Comparison of ENCODE assay signal across 9 mouse cellular contexts in genomic region chr7:80901541-80902274, GRCm38 (mm10). TPM values are rescaled to one million over a fixed set of nuclear protein-coding genes. Genes with fewer than 3 reads are reported as not detected.
DNase-seq lines count a peak whose midpoint lies in the region; ATAC-seq and TF ChIP-seq lines count a peak whose summit lies in the region.
"Had no signal": no experiment of that assay in that cellular context is flagged by ENCODE, and none has a peak within 500 bp of the region (broad histone marks: within the 10 kb centered on the region; RNA-seq: fewer than 3 reads in every experiment).

No protein-coding gene starts in this region.

- H3K27ac ChIP-seq in heart, embryonic 10.5 days, result peak overlapping the region; percentile 91
- H3K27ac ChIP-seq in MEL (ENCODE audit: control insufficient read depth, low read depth, low read length), result peak overlapping the region; percentile 81
- peak overlapping the region; percentile 72 for H3K27ac ChIP-seq in heart, embryonic 16.5 days (ENCODE audit: low read length)
- peak overlapping the region; percentile 88 for H3K27ac ChIP-seq in liver, embryonic 14.5 days

- no peak for TF ChIP-seq RAD21 in MEL (IDR thresholded peaks at IDR 0.05; ENCODE audit: low read depth, low read length)

- H3K36me3 ChIP-seq in heart, embryonic 10.5 days, result peaks cover 29% of the 10 kb centered on the region
- peaks cover 4 to 16% of the 10 kb centered on the region in 2 experiments for H3K36me3 ChIP-seq in MEL (ENCODE audit: control insufficient read depth in 1 of 2, insufficient read depth in 2 of 2, low read length in 2 of 2)
- H3K36me3 ChIP-seq in heart, embryonic 16.5 days (ENCODE audit: control insufficient read depth, insufficient read depth), result peaks cover 7% of the 10 kb centered on the region; the same call in 1 of the 2 replicates
- peaks cover 6% of the 10 kb centered on the region; the same call in 1 of the 2 replicates for H3K36me3 ChIP-seq in liver, embryonic 14.5 days (replicated peaks; ENCODE audit: control insufficient read depth, insufficient read depth, low read depth)

- TF ChIP-seq POLR2A in MEL (IDR thresholded peaks at IDR 0.05; ENCODE audit: control insufficient read depth in 1 of 2, insufficient read depth in 1 of 2, low read depth in 1 of 2, low read length in 2 of 2, poor library complexity in 1 of 2), result no peak

- no peak for ATAC-seq in heart, embryonic 16.5 days (replicated peaks; ENCODE audit: extremely low read depth, insufficient read depth, low FRiP score)
- ATAC-seq in liver, embryonic 14.5 days (ENCODE audit: insufficient read depth), result peak; percentile 26; the same call in 1 of the 2 replicates
- no peak for ATAC-seq in granulocyte monocyte progenitor cell, adult 5-6 weeks (replicated peaks; ENCODE audit: poor library complexity, severe bottlenecking)

- no peak for TF ChIP-seq EP300 in MEL (IDR thresholded peaks at IDR 0.05; ENCODE audit: low read depth in 1 of 2, low read length in 2 of 2)
- no peak for TF ChIP-seq EP300 in liver, embryonic 14.5 days (IDR thresholded peaks at IDR 0.05; ENCODE audit: low read depth)

- H3K79me2 ChIP-seq in MEL (ENCODE audit: control insufficient read depth, insufficient read depth, low read length, poor library complexity), result peaks cover 16% of the 10 kb centered on the region

- no peak for DNase-seq in heart, embryonic 10.5 days (ENCODE audit: low spot score)
- DNase-seq in heart, adult 9 months (ENCODE audit: low spot score in 2 of 2), result no peak
- no peak for DNase-seq in MEL (ENCODE audit: low read depth, low spot score)
- no peak for DNase-seq in liver, embryonic 14.5 days (ENCODE audit: low read depth in 3 of 3, low spot score in 3 of 3)
- peak; percentile 43 for DNase-seq in thymus, postnatal 4 days
- no peak for DNase-seq in c-Kit-positive CD71-positive TER-119-positive erythroid progenitor cells, embryonic 14.5 days (ENCODE audit: low spot score)

- peak overlapping the region; percentile 86 for H3K4me3 ChIP-seq in heart, embryonic 10.5 days
- H3K4me3 ChIP-seq in MEL (ENCODE audit: control insufficient read depth in 1 of 2, insufficient read depth in 1 of 2, low read depth in 2 of 2, low read length in 2 of 2), result peak overlapping the region; percentile 70 to 88
- peak overlapping the region; percentile 87 for H3K4me3 ChIP-seq in heart, embryonic 16.5 days (ENCODE audit: low read length)
- peak overlapping the region; percentile 49 to 83 for H3K4me3 ChIP-seq in liver, embryonic 14.5 days (ENCODE audit: insufficient read depth in 1 of 2, low read depth in 2 of 2, low read length in 2 of 2)

- peak overlapping the region; percentile 72 for H3K9ac ChIP-seq in MEL (ENCODE audit: control insufficient read depth, low read depth, low read length, poor library complexity, severe bottlenecking)
- peak overlapping the region; percentile 83 for H3K9ac ChIP-seq in heart, embryonic 16.5 days (ENCODE audit: low read length)
- H3K9ac ChIP-seq in liver, embryonic 14.5 days (replicated peaks), result peak overlapping the region; percentile 72

- H3K27me3 ChIP-seq in heart, embryonic 10.5 days (ENCODE audit: insufficient read depth, poor library complexity, severe bottlenecking), result peaks cover 5% of the 10 kb centered on the region; the same call in 1 of the 2 replicates
- no peaks in the 10 kb centered on the region for H3K27me3 ChIP-seq in MEL (ENCODE audit: control insufficient read depth in 1 of 2, insufficient read depth in 2 of 2, low read length in 2 of 2)
- H3K27me3 ChIP-seq in heart, embryonic 16.5 days (ENCODE audit: control insufficient read depth, insufficient read depth, low read length), result no peaks in the 10 kb centered on the region
- no peaks in the 10 kb centered on the region for H3K27me3 ChIP-seq in liver, embryonic 14.5 days (ENCODE audit: control insufficient read depth, insufficient read depth, low read length)
- H3K27me3 ChIP-seq: Patski had no signal

- no peaks in the 10 kb centered on the region for H3K9me3 ChIP-seq in heart, embryonic 10.5 days
- H3K9me3 ChIP-seq in MEL (replicated peaks; ENCODE audit: insufficient read depth, low read length), result no peaks in the 10 kb centered on the region
- no peaks in the 10 kb centered on the region for H3K9me3 ChIP-seq in heart, embryonic 16.5 days (replicated peaks; ENCODE audit: control insufficient read depth, low read length)
- no peaks in the 10 kb centered on the region for H3K9me3 ChIP-seq in liver, embryonic 14.5 days (ENCODE audit: control insufficient read depth, low read length)

- peaks cover 34% of the 10 kb centered on the region for H3K4me1 ChIP-seq in heart, embryonic 10.5 days
- H3K4me1 ChIP-seq in MEL (ENCODE audit: control insufficient read depth in 1 of 2, insufficient read depth in 2 of 2, low read length in 2 of 2), result peaks cover 0 to 19% of the 10 kb centered on the region in 2 experiments; a peak in 3 of 4 replicates
- peaks cover 18% of the 10 kb centered on the region for H3K4me1 ChIP-seq in heart, embryonic 16.5 days (ENCODE audit: control insufficient read depth, insufficient read depth, low read length)
- H3K4me1 ChIP-seq in liver, embryonic 14.5 days (replicated peaks; ENCODE audit: control insufficient read depth in 2 of 2, insufficient read depth in 2 of 2, low read length in 1 of 2), result peaks cover 3 to 6% of the 10 kb centered on the region in 2 experiments

- WGBS in heart, embryonic 10.5 days, result 35% methylated on average over 15 of the region's 15 CpGs
- 29% methylated on average over 15 of the region's 15 CpGs for WGBS in heart, embryonic 16.5 days
- WGBS in liver, embryonic 14.5 days (ENCODE audit: insufficient replicate concordance), result 27% methylated on average over 15 of the region's 15 CpGs

- no peak for TF ChIP-seq CTCF in MEL (IDR thresholded peaks at IDR 0.05 in 2 of 3, conservative IDR thresholded peaks at IDR 0.05 in 1 of 3; ENCODE audit: control insufficient read depth in 1 of 3, insufficient read depth in 1 of 3, low read depth in 2 of 3, low read length in 3 of 3, poor library complexity in 1 of 3, severe bottlenecking in 1 of 3)
- TF ChIP-seq CTCF in liver, embryonic 14.5 days (IDR thresholded peaks at IDR 0.05; ENCODE audit: low read depth), result no peak

- H3K4me2 ChIP-seq in heart, embryonic 16.5 days (ENCODE audit: low read depth, low read length), result peak overlapping the region; percentile 86
- peak overlapping the region; percentile 98 for H3K4me2 ChIP-seq in liver, embryonic 14.5 days (ENCODE audit: low read depth)

TF ChIP-seq in MEL, 35 proteins besides CTCF, POLR2A, EP300 and RAD21 (continues in another document):
- TF ChIP-seq UBTF (IDR thresholded peaks at IDR 0.05; ENCODE audit: borderline replicate concordance, insufficient read depth, low read depth, low read length), result no peak
- TF ChIP-seq NRF1 (IDR thresholded peaks at IDR 0.05; ENCODE audit: insufficient read depth, low read depth, low read length, poor library complexity, severe bottlenecking), result no peak

RNA-seq across cellular contexts. Expression of gene Wdr73, which starts 0.6 kb away (rescaled TPM):
- polyA plus RNA-seq in heart, embryonic 10.5 days (2016; fragmentation: Nextera tagmentation; extraction: Ambion mirVana), result 27.1 and 39.6 TPM in 2 replicates
- total RNA-seq in MEL (2012; rRNA removed), result 58.0 and 67.0 TPM in 2 replicates
- polyA plus RNA-seq in MEL (2012; ENCODE audit: insufficient read depth in 1 of 2, insufficient read length in 2 of 2, low read depth in 1 of 2, low replicate concordance in 2 of 2, missing spikeins in 1 of 2), result 10 to 100 TPM in 1 of 2 experiments, not detected in 1; 57.8 TPM
- polyA plus RNA-seq in heart, embryonic 16.5 days (2015; fragmentation: Nextera tagmentation; extraction: Ambion mirVana), result 19.7 and 21.5 TPM in 2 replicates
- polyA plus RNA-seq in liver, embryonic 14.5 days (2012; rRNA removed), result 8.8 and 10.7 TPM in 2 replicates
- polyA plus RNA-seq in liver, embryonic 14.5 days (2014; fragmentation: Nextera tagmentation; extraction: Ambion mirVana), result 11.8 and 13.5 TPM in 2 replicates
- 23.6 and 33.8 TPM in 2 replicates for total RNA-seq in granulocyte monocyte progenitor cell, adult 5-6 weeks (2014; fragmentation: Nextera tagmentation)
- 27.2 and 31.5 TPM in 2 replicates for total RNA-seq in granulocyte monocyte progenitor cell, adult 5-6 weeks (2017)

RNA-seq across cellular contexts. Expression of gene Nmb, which starts 3.2 kb away (rescaled TPM):
- 4.9 and 6.5 TPM in 2 replicates for polyA plus RNA-seq in heart, embryonic 10.5 days (2016; fragmentation: Nextera tagmentation; extraction: Ambion mirVana)
- 4.4 and 4.7 TPM in 2 replicates for total RNA-seq in MEL (2012; rRNA removed)
- polyA plus RNA-seq in MEL (2012; ENCODE audit: insufficient read depth in 1 of 2, insufficient read length in 2 of 2, low read depth in 1 of 2, low replicate concordance in 2 of 2, missing spikeins in 1 of 2), result 1 to 10 TPM in 1 of 2 experiments, not detected in 1; 4.6 TPM
- polyA plus RNA-seq in heart, embryonic 16.5 days (2015; fragmentation: Nextera tagmentation; extraction: Ambion mirVana), result 4.9 and 5.8 TPM in 2 replicates
- polyA plus RNA-seq in liver, embryonic 14.5 days (2012; rRNA removed), result 1.3 and 2.1 TPM in 2 replicates
- 1.9 and 2.0 TPM in 2 replicates for polyA plus RNA-seq in liver, embryonic 14.5 days (2014; fragmentation: Nextera tagmentation; extraction: Ambion mirVana)
- 5.0 TPM in 1 of 2 replicates, not detected in the other for total RNA-seq in granulocyte monocyte progenitor cell, adult 5-6 weeks (2014; fragmentation: Nextera tagmentation)
- total RNA-seq in granulocyte monocyte progenitor cell, adult 5-6 weeks (2017), result 1.4 TPM in 1 of 2 replicates, not detected in the other

RNA-seq across cellular contexts. Expression of gene Zscan2, which starts 41.0 kb away (rescaled TPM):
- 2.3 and 2.5 TPM in 2 replicates for polyA plus RNA-seq in heart, embryonic 10.5 days (2016; fragmentation: Nextera tagmentation; extraction: Ambion mirVana)
- total RNA-seq in MEL (2012; rRNA removed), result 1.1 and 1.2 TPM in 2 replicates
- polyA plus RNA-seq in MEL (2012; ENCODE audit: insufficient read depth in 1 of 2, insufficient read length in 2 of 2, low read depth in 1 of 2, low replicate concordance in 2 of 2, missing spikeins in 1 of 2), result 1 to 10 TPM in 1 of 2 experiments, not detected in 1; 2.4 TPM
- polyA plus RNA-seq in heart, embryonic 16.5 days (2015; fragmentation: Nextera tagmentation; extraction: Ambion mirVana), result 1.4 and 2.0 TPM in 2 replicates
- 1.2 and 1.3 TPM in 2 replicates for polyA plus RNA-seq in liver, embryonic 14.5 days (2012; rRNA removed)
- polyA plus RNA-seq in liver, embryonic 14.5 days (2014; fragmentation: Nextera tagmentation; extraction: Ambion mirVana), result 0.08 and 0.13 TPM in 2 replicates
- total RNA-seq in granulocyte monocyte progenitor cell, adult 5-6 weeks (2014; fragmentation: Nextera tagmentation), result 5.5 and 6.4 TPM in 2 replicates
- 5.6 and 6.9 TPM in 2 replicates for total RNA-seq in granulocyte monocyte progenitor cell, adult 5-6 weeks (2017)

RNA-seq across cellular contexts. Expression of gene Sec11a, which starts 45.9 kb away (rescaled TPM):
- polyA plus RNA-seq in heart, embryonic 10.5 days (2016; fragmentation: Nextera tagmentation; extraction: Ambion mirVana), result 167 and 206 TPM in 2 replicates
- total RNA-seq in MEL (2012; rRNA removed), result 132 and 144 TPM in 2 replicates
- 100 to 1,000 TPM in 1 of 2 experiments, not detected in 1; 114 TPM for polyA plus RNA-seq in MEL (2012; ENCODE audit: insufficient read depth in 1 of 2, insufficient read length in 2 of 2, low read depth in 1 of 2, low replicate concordance in 2 of 2, missing spikeins in 1 of 2)
- 142 and 151 TPM in 2 replicates for polyA plus RNA-seq in heart, embryonic 16.5 days (2015; fragmentation: Nextera tagmentation; extraction: Ambion mirVana)
- 50.0 and 51.0 TPM in 2 replicates for polyA plus RNA-seq in liver, embryonic 14.5 days (2012; rRNA removed)
- polyA plus RNA-seq in liver, embryonic 14.5 days (2014; fragmentation: Nextera tagmentation; extraction: Ambion mirVana), result 89.0 and 90.4 TPM in 2 replicates
- total RNA-seq in granulocyte monocyte progenitor cell, adult 5-6 weeks (2014; fragmentation: Nextera tagmentation), result 144 and 167 TPM in 2 replicates
- 393 and 465 TPM in 2 replicates for total RNA-seq in granulocyte monocyte progenitor cell, adult 5-6 weeks (2017)
